Mouse (Mus musculus) gastrocnemius, postnatal 10 days (tissue): ENCODE results near the gene Tnfsf10. TPM values are rescaled to one million over a fixed set of nuclear protein-coding genes. Genes with fewer than 3 reads are reported as not detected.

Experiments used
- DNase-seq: peaks from one replicate; pipeline ENCODE4 v3.0.0; 2021; ENCODE audit warnings: mixed read lengths
- total RNA-seq, 2 experiments: library from RNA; stranded (reverse); gene quantifications; 2 replicates each; pipeline ENCODE4 v1.2.3; 2021

Gene Tnfsf10
- total RNA-seq, 2 experiments from 2014 or later, result 5.3 to 6.1 TPM

- no peak for DNase-seq
Measured at GRCm38 (mm10) chr3:27302339-27303022, 14.3 kb upstream of the Tnfsf10 start.

- DNase-seq, result no peak
Measured at GRCm38 (mm10) chr3:27306815-27307214, 10.0 kb upstream of the Tnfsf10 start.

DNA sequence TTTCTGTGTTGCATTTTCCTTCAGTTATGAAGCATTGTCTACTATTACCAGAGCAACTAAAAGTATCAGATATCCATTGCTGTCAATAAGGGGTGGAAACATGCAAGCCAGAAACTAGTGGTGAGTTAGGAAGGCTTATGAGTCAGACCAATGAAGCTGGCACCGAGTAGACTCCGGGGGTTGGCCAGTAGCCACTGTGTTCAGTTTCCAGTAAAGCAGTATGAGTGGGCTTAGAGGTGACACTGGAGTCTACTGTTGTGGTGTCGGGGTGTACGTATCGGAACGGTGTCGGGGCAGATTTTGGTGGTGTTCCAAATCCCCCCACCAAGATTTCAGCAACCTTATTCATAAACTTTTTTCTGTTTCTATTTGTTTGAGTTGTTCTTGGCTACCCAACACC, 5.9 kb upstream of the Tnfsf10 start:
- DNase-seq, result peak; percentile 31

DNA sequence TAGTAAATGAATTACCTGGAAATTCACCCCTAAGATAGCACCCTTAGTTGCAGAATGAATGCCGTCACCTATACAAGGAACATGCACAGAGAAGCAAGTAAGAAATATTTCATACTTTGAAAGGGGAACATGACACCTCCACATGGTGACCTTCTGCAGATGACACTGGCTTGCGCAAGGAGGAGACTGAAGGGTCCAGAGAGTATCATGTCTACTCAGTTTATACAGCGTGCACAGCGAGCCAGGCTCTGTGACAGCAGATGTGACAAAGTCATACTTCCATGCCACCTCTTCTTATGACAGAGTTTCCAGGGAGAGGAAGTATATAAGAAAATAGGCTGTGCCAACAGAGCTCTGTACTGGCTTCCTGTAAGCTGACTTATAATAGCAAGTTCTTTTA, 5.4 kb upstream of the Tnfsf10 start:
- DNase-seq, result no peak

DNA sequence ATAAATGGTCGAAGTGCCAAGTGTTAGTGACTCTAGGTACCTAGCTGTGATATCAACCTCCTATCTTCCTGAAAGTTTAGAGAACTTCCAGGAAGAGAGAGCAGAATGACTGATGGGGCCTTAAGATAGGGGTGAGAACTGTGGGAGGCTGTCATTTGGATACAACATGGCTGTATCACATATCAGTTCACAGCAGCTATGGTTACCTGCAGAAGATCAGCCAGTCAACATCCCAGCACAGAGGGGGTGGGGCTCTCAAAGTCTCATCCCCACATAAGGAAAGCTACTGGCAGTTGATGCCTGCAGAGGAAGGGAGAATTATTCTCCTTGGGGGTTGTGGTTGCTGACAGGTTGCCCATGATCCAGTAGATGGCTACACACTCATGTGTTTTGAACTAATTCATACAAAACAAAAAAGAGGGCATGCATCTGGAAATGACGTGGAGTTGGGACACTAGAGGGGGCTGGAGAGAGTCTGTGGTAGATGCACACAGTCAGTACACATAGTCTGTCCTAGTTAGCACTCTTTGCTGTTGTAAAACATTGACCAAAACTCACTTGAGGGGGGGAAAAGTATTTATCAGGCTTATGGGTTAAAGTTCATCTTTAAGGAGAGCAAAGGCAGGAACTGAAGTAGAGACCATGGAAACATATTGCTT, 2.2 kb upstream of the Tnfsf10 start:
- no peak for DNase-seq

DNA sequence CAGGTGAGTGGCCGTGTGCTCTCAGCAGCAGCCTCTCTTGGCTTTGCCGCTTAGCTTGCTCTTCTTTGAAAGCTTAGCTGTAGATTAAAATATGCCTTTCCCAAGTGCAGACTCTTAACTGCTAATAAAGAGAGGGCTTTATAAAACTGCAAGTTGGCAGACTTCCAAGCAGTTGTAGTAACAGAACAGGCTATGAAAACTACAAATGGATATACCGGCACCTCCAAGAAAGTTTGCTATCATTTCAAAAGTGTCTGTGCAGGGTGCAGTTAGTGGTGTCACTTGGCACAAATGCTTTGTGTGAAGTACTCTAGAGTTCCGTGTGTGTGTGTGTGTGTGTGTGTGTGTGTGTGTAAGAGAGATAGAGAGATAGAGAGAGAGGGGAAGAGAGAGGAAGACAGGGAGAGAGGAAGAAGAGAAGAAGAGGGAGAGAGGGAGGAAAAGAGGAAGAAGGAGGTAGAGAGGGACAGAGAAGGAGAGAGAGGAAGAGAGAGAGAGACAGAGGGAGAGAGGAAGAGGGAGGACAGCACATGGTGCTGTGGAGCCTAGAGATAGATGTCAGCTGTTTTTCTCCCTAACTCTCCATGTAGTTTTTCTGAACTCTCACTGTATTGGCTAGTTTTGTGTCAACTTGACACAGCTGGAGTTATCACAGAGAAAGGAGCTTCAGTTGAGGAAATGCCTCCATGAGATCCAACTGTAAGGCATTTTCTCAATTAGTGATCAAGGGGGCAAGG, 628 bp downstream of the Tnfsf10 start:
- DNase-seq, result no peak

DNA sequence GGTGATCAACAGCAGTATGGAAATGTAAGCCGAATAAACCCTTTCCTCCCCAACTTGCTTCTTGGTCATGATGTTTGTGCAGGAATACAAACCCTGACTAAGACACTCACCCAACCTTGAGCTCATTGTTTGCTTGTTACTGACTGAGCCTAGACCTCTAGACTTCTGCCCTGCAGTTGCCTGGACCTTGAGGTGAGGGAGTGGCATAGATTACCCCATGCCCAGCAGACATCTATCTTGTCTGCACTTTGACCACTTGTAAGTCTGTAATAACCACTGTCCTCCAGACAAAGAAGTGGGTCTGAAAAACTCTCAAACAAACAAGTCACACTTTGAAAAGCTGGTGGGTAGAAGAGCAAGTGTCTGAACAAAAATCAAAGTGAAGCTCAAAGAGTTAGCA, 2.8 kb downstream of the Tnfsf10 start:
- no peak for DNase-seq

DNA sequence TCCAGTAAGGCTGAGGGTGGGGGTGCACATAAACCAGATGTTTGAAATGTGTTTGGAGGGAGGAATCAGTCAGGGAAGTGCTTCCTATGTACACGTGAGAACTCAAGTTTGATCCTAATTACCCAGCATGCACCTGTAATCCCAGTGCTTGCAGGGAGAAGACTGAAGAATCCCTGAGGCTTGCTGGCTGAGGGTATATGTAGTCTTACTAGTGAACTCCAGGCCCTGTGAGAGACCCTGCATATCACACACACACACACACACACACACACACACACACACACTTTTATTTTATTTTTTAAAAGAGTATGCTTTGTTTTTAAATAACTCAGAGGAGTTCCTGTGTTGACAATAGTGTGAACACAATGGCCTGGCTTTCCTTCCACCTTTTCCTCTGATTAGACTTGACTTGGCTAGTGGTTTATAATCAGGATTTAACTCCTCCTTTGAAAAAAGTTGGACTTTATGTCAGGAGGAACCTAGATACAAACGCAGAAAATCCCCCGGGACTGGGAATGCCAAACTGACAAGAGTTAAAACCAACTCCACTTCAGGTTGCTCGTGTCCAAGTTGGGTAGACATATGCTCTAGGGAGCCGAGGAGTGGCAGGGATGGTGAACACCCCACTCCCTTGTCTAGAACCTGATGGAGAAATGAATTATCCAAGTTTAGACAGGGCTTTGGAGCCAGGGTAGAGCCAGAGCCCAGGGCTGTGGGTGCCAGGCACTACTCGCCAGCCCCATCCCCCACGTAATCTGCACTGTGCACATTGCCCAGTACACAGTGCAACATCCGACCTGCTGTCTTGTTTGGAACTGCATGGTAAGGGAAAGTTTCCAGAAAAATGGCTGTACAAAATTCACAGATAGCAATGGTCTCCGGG, 4.0 kb downstream of the Tnfsf10 start:
- DNase-seq, result no peak

GRCm38 (mm10) chr3:27322591-27322990, 5.8 kb downstream of the Tnfsf10 start:
- no peak for DNase-seq

- DNase-seq, result no peak
Measured at GRCm38 (mm10) chr3:27323551-27323950, 6.7 kb downstream of the Tnfsf10 start.

GRCm38 (mm10) chr3:27326633-27327191, 9.9 kb downstream of the Tnfsf10 start:
- no peak for DNase-seq

DNA sequence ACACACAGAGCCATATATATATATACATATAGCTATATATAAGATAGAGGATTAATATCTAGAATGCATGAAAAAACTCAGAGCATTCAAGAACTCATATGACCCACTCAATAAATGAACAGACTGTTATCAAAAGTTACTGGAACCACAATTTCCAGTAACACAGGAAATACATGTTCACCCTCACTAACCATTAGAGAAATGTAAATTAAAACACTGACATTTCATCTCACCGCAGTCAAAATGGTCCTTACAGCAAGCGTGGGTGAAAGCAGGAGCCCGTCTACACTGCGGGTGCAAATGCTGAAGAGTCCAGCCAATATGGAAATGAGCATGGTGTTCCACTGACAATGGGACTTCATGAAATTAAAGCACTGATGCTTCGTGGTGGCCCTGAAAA, 13.9 kb downstream of the Tnfsf10 start:
- no peak for DNase-seq

GRCm38 (mm10) chr3:27338437-27338836, 21.6 kb downstream of the Tnfsf10 start:
- DNase-seq, result peak; percentile 28

DNA sequence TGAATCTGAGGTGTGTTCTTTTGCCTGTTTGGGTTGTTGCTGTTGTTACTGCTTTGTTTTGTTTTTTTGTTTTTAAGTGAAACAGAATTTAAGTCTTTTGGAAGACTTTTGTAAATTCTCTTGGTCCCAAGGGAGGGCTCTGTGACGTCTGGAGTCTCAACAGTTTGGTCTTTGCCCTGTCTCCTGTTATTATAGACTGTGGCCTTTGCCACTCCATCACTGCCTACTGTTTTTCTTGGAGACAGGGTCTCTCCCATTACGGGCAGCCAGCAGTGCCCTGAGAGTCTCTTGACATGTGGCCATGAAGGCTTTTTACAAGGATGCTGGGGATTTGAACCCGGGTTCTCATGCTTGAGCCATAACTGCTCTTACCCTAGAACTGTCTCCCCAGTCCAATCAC, 22.1 kb downstream of the Tnfsf10 start:
- no peak for DNase-seq

- no peak for DNase-seq
Measured at GRCm38 (mm10) chr3:27340757-27341156, 23.9 kb downstream of the Tnfsf10 start.

DNA sequence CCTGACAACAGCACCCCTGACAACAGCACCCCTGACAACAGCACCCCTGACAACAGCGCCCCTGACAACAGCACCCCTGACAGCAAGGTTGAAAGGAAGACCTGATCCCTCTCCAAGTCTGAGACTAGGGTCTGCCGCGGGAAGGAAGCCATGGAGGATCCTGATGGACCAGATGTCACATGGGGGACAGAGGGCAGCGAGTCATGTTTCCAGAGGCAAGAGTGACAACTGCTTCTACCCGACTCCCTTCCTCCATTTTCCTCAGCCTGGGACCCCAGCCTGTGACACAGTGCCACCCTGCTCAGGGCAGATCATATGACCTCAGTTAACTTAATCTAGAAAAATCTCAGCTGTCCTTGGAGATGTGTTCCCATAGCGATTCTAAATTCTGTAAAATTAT, 25.6 kb downstream of the Tnfsf10 start:
- DNase-seq, result no peak

- DNase-seq, result peak; percentile 45
Measured at GRCm38 (mm10) chr3:27345526-27345925, 28.7 kb downstream of the Tnfsf10 start.

GRCm38 (mm10) chr3:27348462-27348861, 31.6 kb downstream of the Tnfsf10 start:
- no peak for DNase-seq

DNA sequence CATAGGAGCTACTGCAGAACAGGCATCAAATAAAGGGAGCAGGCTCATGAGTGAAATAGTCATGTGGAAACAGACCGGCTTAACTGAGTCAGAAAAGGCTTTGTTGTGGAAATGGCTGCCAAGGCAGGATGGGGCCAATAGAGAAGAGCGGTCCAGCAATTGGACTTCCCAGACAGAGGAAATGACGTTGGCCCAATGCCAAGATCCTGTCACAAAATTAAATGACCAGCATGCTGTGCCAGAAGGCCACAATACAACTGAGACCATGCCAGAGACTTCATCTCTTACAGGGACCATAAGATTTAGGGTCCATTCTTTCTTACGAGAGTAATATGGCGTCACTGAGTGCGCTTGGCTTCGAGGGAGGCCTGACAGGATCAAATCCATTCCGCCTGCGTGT, 34.3 kb downstream of the Tnfsf10 start:
- no peak for DNase-seq

GRCm38 (mm10) chr3:27359100-27359720, 42.4 kb downstream of the Tnfsf10 start:
- no peak for DNase-seq

DNA sequence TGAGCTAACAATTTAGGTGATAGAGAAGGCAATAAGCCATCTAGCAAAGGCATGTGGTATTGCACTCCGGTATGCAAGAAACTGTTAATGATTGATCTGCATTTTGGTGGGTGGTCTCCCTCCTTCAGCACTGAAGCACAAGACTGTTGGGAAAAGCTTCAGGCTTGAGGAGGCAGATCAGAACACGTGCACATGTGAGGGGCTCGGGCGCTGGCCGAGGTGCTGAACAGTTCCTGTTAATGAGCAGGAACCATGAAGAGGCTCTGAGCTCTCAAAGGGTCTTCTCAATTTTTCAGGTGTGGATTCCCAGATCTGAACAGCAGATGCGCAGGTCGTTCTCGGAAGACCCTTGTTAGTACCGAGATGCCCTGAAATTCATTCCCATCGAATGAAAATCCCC, 53.3 kb downstream of the Tnfsf10 start:
- peak; percentile 46 for DNase-seq
